Mouse (Mus musculus) kidney, embryonic 15.5 days (tissue): ENCODE results near the gene Zfp324. TPM values are rescaled to one million over a fixed set of nuclear protein-coding genes. Genes with fewer than 3 reads are reported as not detected.

Source experiments
- ATAC-seq: fragments of 200-750 bp; cut with Nextera tagmentation; replicated peaks from 2 replicates; pipeline ENCODE4 v1.8.0; 2017; ENCODE audit warnings: moderate TSS enrichment; ENCODE audit not compliant: low FRiP score
- H3K27ac ChIP-seq: fragments of 300-500 bp; sonication (generic); 2 replicates; pipeline ENCODE4 v1.5.1; 2015; ENCODE audit warnings: mild to moderate bottlenecking, inconsistent platforms
- H3K27me3 ChIP-seq: fragments of 300-500 bp; sonication (generic); 2 replicates; pipeline ENCODE4 v1.6.1; 2015; ENCODE audit warnings: inconsistent platforms
- H3K36me3 ChIP-seq: fragments of 300-500 bp; sonication (generic); 2 replicates; pipeline ENCODE4 v1.6.1; 2015; ENCODE audit warnings: inconsistent platforms
- H3K4me1 ChIP-seq: fragments of 300-500 bp; sonication (generic); 2 replicates; pipeline ENCODE4 v1.6.1; 2015; ENCODE audit warnings: inconsistent platforms
- H3K4me2 ChIP-seq: fragments of 300-500 bp; sonication (generic); 2 replicates; pipeline ENCODE4 v1.6.1; 2015; ENCODE audit warnings: moderate library complexity, mild to moderate bottlenecking, inconsistent platforms
- H3K4me3 ChIP-seq: fragments of 300-500 bp; sonication (generic); replicated peaks from 2 replicates; pipeline ENCODE4 v1.5.1; 2015; ENCODE audit warnings: mild to moderate bottlenecking, inconsistent platforms
- H3K9ac ChIP-seq: fragments of 300-500 bp; sonication (generic); 2 replicates; pipeline ENCODE4 v1.6.1; 2015; ENCODE audit warnings: mild to moderate bottlenecking, inconsistent platforms
- H3K9me3 ChIP-seq: fragments of 300-500 bp; sonication (generic); replicated peaks from 2 replicates; pipeline ENCODE4 v1.6.1; 2016; ENCODE audit warnings: inconsistent platforms
- WGBS: fragments of 180-500 bp; shearing (Covaris S2); methylation state at CpG from one replicate; pipeline ENCODE4 v1.1.7; 2015; ENCODE audit warnings: mixed read lengths; 5-methylcytosine and 5-hydroxymethylcytosine counted together
- polyA plus RNA-seq: library from polyadenylated mRNA; unstranded; fragments of >200 nt; fragmentation: Nextera tagmentation; extraction: Ambion mirVana; gene quantifications from 2 replicates; pipeline ENCODE4 v1.2.1, GENCODE M21; 2015

The Zfp324 gene
- polyA plus RNA-seq, 1 experiment from 2014 or later = 11.4 TPM

GRCm38 (mm10) chr7:12977682-12978389 is 12.2 kb downstream of the Zfp324 start, which contains the start of gene Zfp446:
TSS of gene Zfp446 (plus strand) at chr7:12977848.
- peak within 1 kb of the TSS; percentile 80 for H3K4me2 ChIP-seq
- no peaks in the 10 kb centered on the region for H3K9me3 ChIP-seq
- under 1% methylated on average over 49 of the region's 49 CpGs for WGBS
- H3K27ac ChIP-seq = peak within 1 kb of the TSS; percentile 98
- H3K27me3 ChIP-seq = no peaks in the 10 kb centered on the region
- peaks cover 18% of the 10 kb centered on the region for H3K36me3 ChIP-seq
- ATAC-seq = peak; percentile 99
- peaks cover 19% of the 10 kb centered on the region for H3K4me1 ChIP-seq
- H3K9ac ChIP-seq = peak within 1 kb of the TSS; percentile 69
- H3K4me3 ChIP-seq = peak within 1 kb of the TSS; percentile 75

GRCm38 (mm10) chr7:12978931-12979722 is 13.5 kb downstream of the Zfp324 start:
- WGBS = 79% methylated on average over 18 of the region's 18 CpGs
- Histone ChIP-seq H3K27me3 (no peaks in the 10 kb centered on the region), H3K9me3 (no peaks in the 10 kb centered on the region), H3K4me1 (peaks cover 19% of the 10 kb centered on the region), H3K27ac (peak overlapping the region; percentile 98; the same call in 1 of the 2 replicates), H3K9ac (peak overlapping the region; percentile 68; the same call in 1 of the 2 replicates), H3K36me3 (peaks cover 11% of the 10 kb centered on the region), H3K4me3 (peak overlapping the region; percentile 75), H3K4me2 (peak overlapping the region; percentile 80)
- no peak for ATAC-seq

GRCm38 (mm10) chr7:12979776-12980175 is 14.1 kb downstream of the Zfp324 start:
- Histone ChIP-seq H3K4me1 (peaks cover 19% of the 10 kb centered on the region), H3K36me3 (peaks cover 11% of the 10 kb centered on the region), H3K4me3 (no peak overlapping the region), H3K27ac (no peak overlapping the region), H3K9ac (no peak overlapping the region), H3K27me3 (no peaks in the 10 kb centered on the region), H3K4me2 (no peak overlapping the region), H3K9me3 (no peaks in the 10 kb centered on the region)
- WGBS = 33% methylated on average over 6 of the region's 6 CpGs
- no peak for ATAC-seq

- H3K36me3 ChIP-seq = peaks cover 11% of the 10 kb centered on the region
- no peak overlapping the region for H3K4me2 ChIP-seq
- H3K27me3 ChIP-seq = no peaks in the 10 kb centered on the region
- no peak for ATAC-seq
- no peaks in the 10 kb centered on the region for H3K9me3 ChIP-seq
- H3K27ac ChIP-seq = no peak overlapping the region
- H3K9ac ChIP-seq = no peak overlapping the region
- H3K4me1 ChIP-seq = peaks cover 19% of the 10 kb centered on the region
- 80% methylated on average over 7 of the region's 7 CpGs for WGBS
- no peak overlapping the region for H3K4me3 ChIP-seq
Observed at GRCm38 (mm10) chr7:12980291-12980690, 14.7 kb downstream of the Zfp324 start.

- 83% methylated on average over 1 of the region's 1 CpGs for WGBS
Observed at GRCm38 (mm10) chr7:12985724-12986123, 20.1 kb downstream of the Zfp324 start.

GRCm38 (mm10) chr7:12986906-12987305 is 21.3 kb downstream of the Zfp324 start:
- Histone ChIP-seq H3K4me3 (no peak overlapping the region), H3K36me3 (peaks cover 8% of the 10 kb centered on the region; the same call in 1 of the 2 replicates), H3K4me1 (no peaks in the 10 kb centered on the region), H3K9ac (no peak overlapping the region), H3K9me3 (no peaks in the 10 kb centered on the region), H3K27ac (no peak overlapping the region), H3K4me2 (no peak overlapping the region), H3K27me3 (no peaks in the 10 kb centered on the region)
- 80% methylated on average over 8 of the region's 8 CpGs for WGBS
- no peak for ATAC-seq

More at GRCm38 (mm10) chr7:12985724-12986123, 20.1 kb downstream of the Zfp324 start:
- H3K4me3 ChIP-seq = no peak overlapping the region
- no peaks in the 10 kb centered on the region for H3K9me3 ChIP-seq
- no peaks in the 10 kb centered on the region for H3K4me1 ChIP-seq
- H3K36me3 ChIP-seq = peaks cover 8% of the 10 kb centered on the region; the same call in 1 of the 2 replicates
- no peaks in the 10 kb centered on the region for H3K27me3 ChIP-seq
- H3K9ac ChIP-seq = no peak overlapping the region
- H3K27ac ChIP-seq = no peak overlapping the region
- no peak overlapping the region for H3K4me2 ChIP-seq
- ATAC-seq = no peak

GRCm38 (mm10) chr7:12987409-12988189 is 22.0 kb downstream of the Zfp324 start:
- Histone ChIP-seq H3K9ac (no peak overlapping the region), H3K27me3 (no peaks in the 10 kb centered on the region), H3K4me1 (no peaks in the 10 kb centered on the region), H3K36me3 (peaks cover 2% of the 10 kb centered on the region; the same call in 1 of the 2 replicates), H3K4me3 (no peak overlapping the region), H3K4me2 (no peak overlapping the region), H3K27ac (no peak overlapping the region), H3K9me3 (no peaks in the 10 kb centered on the region)
- ATAC-seq = 0 out of 2 replicates have a peak, but pooled peaks have one; percentile 29
- WGBS = 77% methylated on average over 8 of the region's 8 CpGs

GRCm38 (mm10) chr7:12992222-12992621 is 26.6 kb downstream of the Zfp324 start:
- Histone ChIP-seq H3K4me3 (no peak overlapping the region), H3K9ac (no peak overlapping the region), H3K4me2 (no peak overlapping the region), H3K9me3 (no peaks in the 10 kb centered on the region), H3K27ac (no peak overlapping the region), H3K4me1 (no peaks in the 10 kb centered on the region), H3K27me3 (no peaks in the 10 kb centered on the region), H3K36me3 (no peaks in the 10 kb centered on the region)
- 7% methylated on average over 3 of the region's 3 CpGs for WGBS
- ATAC-seq = no peak

- H3K9ac ChIP-seq = no peak overlapping the region
- no peaks in the 10 kb centered on the region for H3K27me3 ChIP-seq
- no peaks in the 10 kb centered on the region for H3K9me3 ChIP-seq
- no peak overlapping the region for H3K27ac ChIP-seq
- no peaks in the 10 kb centered on the region for H3K36me3 ChIP-seq
- no peaks in the 10 kb centered on the region for H3K4me1 ChIP-seq
- no peak overlapping the region for H3K4me3 ChIP-seq
- ATAC-seq = no peak
- 88% methylated on average over 10 of the region's 10 CpGs for WGBS
- no peak overlapping the region for H3K4me2 ChIP-seq
Observed at GRCm38 (mm10) chr7:12993148-12993547, 27.5 kb downstream of the Zfp324 start.

GRCm38 (mm10) chr7:12995862-12996261 is 30.2 kb downstream of the Zfp324 start:
- Histone ChIP-seq H3K4me3 (no peak overlapping the region), H3K27ac (no peak overlapping the region), H3K9ac (no peak overlapping the region), H3K4me2 (no peak overlapping the region), H3K36me3 (no peaks in the 10 kb centered on the region), H3K4me1 (no peaks in the 10 kb centered on the region), H3K9me3 (no peaks in the 10 kb centered on the region), H3K27me3 (no peaks in the 10 kb centered on the region)
- no peak for ATAC-seq

- Histone ChIP-seq H3K36me3 (no peaks in the 10 kb centered on the region), H3K27ac (no peak overlapping the region), H3K9me3 (no peaks in the 10 kb centered on the region), H3K27me3 (no peaks in the 10 kb centered on the region), H3K4me1 (no peaks in the 10 kb centered on the region), H3K4me2 (no peak overlapping the region), H3K9ac (no peak overlapping the region), H3K4me3 (no peak overlapping the region)
- ATAC-seq = no peak
- WGBS = 69% methylated on average over 5 of the region's 5 CpGs
Observed at GRCm38 (mm10) chr7:12997230-12997629, 31.6 kb downstream of the Zfp324 start.
